Mouse (Mus musculus) heart, embryonic 12.5 days (tissue): Measurements from ENCODE around the gene Ctnna3. TPM values are rescaled to one million over a fixed set of nuclear protein-coding genes. Genes with fewer than 3 reads are reported as not detected.

ENCODE experiments used
- ATAC-seq: fragments of 200-750 bp; cut with Nextera tagmentation; 2 replicates; pipeline ENCODE4 v1.8.0; 2017; ENCODE audit warnings: moderate TSS enrichment, moderate library complexity; ENCODE audit not compliant: insufficient number of reproducible peaks, low FRiP score
- H3K27ac ChIP-seq: fragments of 300-500 bp; sonication (generic); 2 replicates; pipeline ENCODE4 v1.5.1; 2016; ENCODE audit warnings: mild to moderate bottlenecking, moderate library complexity; ENCODE audit not compliant: poor library complexity, severe bottlenecking
- H3K27me3 ChIP-seq: fragments of 300-500 bp; sonication (generic); replicated peaks from 2 replicates; pipeline ENCODE4 v1.6.1; 2016; ENCODE audit warnings: mild to moderate bottlenecking, moderate library complexity
- H3K36me3 ChIP-seq: fragments of 300-500 bp; sonication (generic); 2 replicates; pipeline ENCODE4 v1.6.1; 2016; ENCODE audit warnings: mild to moderate bottlenecking, moderate library complexity
- H3K4me1 ChIP-seq: fragments of 300-500 bp; sonication (generic); replicated peaks from 2 replicates; pipeline ENCODE4 v1.6.1; 2016; ENCODE audit warnings: mild to moderate bottlenecking
- H3K4me2 ChIP-seq: fragments of 300-500 bp; sonication (generic); 2 replicates; pipeline ENCODE4 v1.6.1; 2016; ENCODE audit warnings: mild to moderate bottlenecking, moderate library complexity
- H3K4me3 ChIP-seq: fragments of 300-500 bp; sonication (generic); 2 replicates; pipeline ENCODE4 v1.5.1; 2016; ENCODE audit warnings: mild to moderate bottlenecking
- H3K9ac ChIP-seq: fragments of 300-500 bp; sonication (generic); 2 replicates; pipeline ENCODE4 v1.6.1; 2016; ENCODE audit warnings: mild to moderate bottlenecking, moderate library complexity
- H3K9me3 ChIP-seq: fragments of 300-500 bp; sonication (generic); replicated peaks from 2 replicates; pipeline ENCODE4 v1.6.1; 2016; ENCODE audit warnings: mild to moderate bottlenecking, moderate library complexity
- WGBS: fragments of 180-500 bp; shearing (Covaris S2); methylation state at CpG from one replicate; pipeline ENCODE4 v1.1.7; 2016; 5-methylcytosine and 5-hydroxymethylcytosine counted together
- polyA plus RNA-seq: library from polyadenylated mRNA; unstranded; fragments of >200 nt; fragmentation: Nextera tagmentation; extraction: Ambion mirVana; gene quantifications from 2 replicates; pipeline ENCODE4 v1.2.1, GENCODE M21; 2016

Gene Ctnna3
- polyA plus RNA-seq, 1 experiment from 2014 or later: 24.0 TPM

GRCm38 (mm10) chr10:63633915-63634314 is 204.0 kb downstream of the Ctnna3 start:
- ATAC-seq: no peak
- no peak overlapping the region for H3K4me3 ChIP-seq
- H3K36me3 ChIP-seq: no peaks in the 10 kb centered on the region
- H3K9me3 ChIP-seq: no peaks in the 10 kb centered on the region
- 77% methylated on average over 1 of the region's 1 CpGs for WGBS
- no peak overlapping the region for H3K27ac ChIP-seq
- H3K9ac ChIP-seq: no peak overlapping the region
- peaks cover 15% of the 10 kb centered on the region for H3K4me1 ChIP-seq
- H3K27me3 ChIP-seq: no peaks in the 10 kb centered on the region
- no peak overlapping the region for H3K4me2 ChIP-seq

- Histone ChIP-seq H3K4me1 (peaks cover 15% of the 10 kb centered on the region), H3K27me3 (no peaks in the 10 kb centered on the region), H3K27ac (no peak overlapping the region), H3K4me2 (no peak overlapping the region), H3K9ac (no peak overlapping the region), H3K36me3 (0 out of 2 replicates have a peak, but pooled peaks cover 3% of the 10 kb centered on the region), H3K4me3 (no peak overlapping the region), H3K9me3 (no peaks in the 10 kb centered on the region)
- ATAC-seq: no peak
- 56% methylated on average over 5 of the region's 5 CpGs for WGBS
Measured at GRCm38 (mm10) chr10:63637987-63638386, 208.1 kb downstream of the Ctnna3 start.

- WGBS: 66% methylated on average over 3 of the region's 3 CpGs
- no peak overlapping the region for H3K4me3 ChIP-seq
Measured at GRCm38 (mm10) chr10:63647300-63647699, 217.4 kb downstream of the Ctnna3 start.

GRCm38 (mm10) chr10:63650307-63650706 is 220.4 kb downstream of the Ctnna3 start:
- 87% methylated on average over 3 of the region's 3 CpGs for WGBS
- H3K4me2 ChIP-seq: no peak overlapping the region
- peaks cover 4% of the 10 kb centered on the region; the same call in 1 of the 2 replicates for H3K36me3 ChIP-seq
- no peak overlapping the region for H3K4me3 ChIP-seq
- H3K9me3 ChIP-seq: no peaks in the 10 kb centered on the region
- no peaks in the 10 kb centered on the region for H3K27me3 ChIP-seq
- no peaks in the 10 kb centered on the region for H3K4me1 ChIP-seq
- no peak overlapping the region for H3K27ac ChIP-seq
- no peak overlapping the region for H3K9ac ChIP-seq
- ATAC-seq: no peak

More at GRCm38 (mm10) chr10:63647300-63647699, 217.4 kb downstream of the Ctnna3 start:
- Histone ChIP-seq H3K9ac (no peak overlapping the region), H3K9me3 (no peaks in the 10 kb centered on the region), H3K27me3 (no peaks in the 10 kb centered on the region), H3K4me2 (no peak overlapping the region), H3K36me3 (peaks cover 7% of the 10 kb centered on the region), H3K27ac (no peak overlapping the region), H3K4me1 (no peaks in the 10 kb centered on the region)
- no peak for ATAC-seq

- H3K27me3 ChIP-seq: no peaks in the 10 kb centered on the region
- no peak for ATAC-seq
- WGBS: 80% methylated on average over 9 of the region's 9 CpGs
- no peaks in the 10 kb centered on the region for H3K9me3 ChIP-seq
- H3K4me2 ChIP-seq: no peak overlapping the region
- no peaks in the 10 kb centered on the region for H3K4me1 ChIP-seq
- H3K27ac ChIP-seq: no peak overlapping the region
- H3K9ac ChIP-seq: no peak overlapping the region
- peaks cover 4% of the 10 kb centered on the region; the same call in 1 of the 2 replicates for H3K36me3 ChIP-seq
- H3K4me3 ChIP-seq: no peak overlapping the region
Measured at GRCm38 (mm10) chr10:63652887-63653286, 223.0 kb downstream of the Ctnna3 start.

GRCm38 (mm10) chr10:63653571-63653970 is 223.7 kb downstream of the Ctnna3 start:
- 93% methylated on average over 3 of the region's 3 CpGs for WGBS
- Histone ChIP-seq H3K27ac (no peak overlapping the region), H3K9ac (no peak overlapping the region), H3K4me2 (no peak overlapping the region), H3K36me3 (peaks cover 4% of the 10 kb centered on the region; the same call in 1 of the 2 replicates), H3K4me3 (no peak overlapping the region), H3K9me3 (no peaks in the 10 kb centered on the region), H3K4me1 (0 out of 2 replicates have a peak, but pooled peaks cover 5% of the 10 kb centered on the region), H3K27me3 (no peaks in the 10 kb centered on the region)
- ATAC-seq: no peak

DNA sequence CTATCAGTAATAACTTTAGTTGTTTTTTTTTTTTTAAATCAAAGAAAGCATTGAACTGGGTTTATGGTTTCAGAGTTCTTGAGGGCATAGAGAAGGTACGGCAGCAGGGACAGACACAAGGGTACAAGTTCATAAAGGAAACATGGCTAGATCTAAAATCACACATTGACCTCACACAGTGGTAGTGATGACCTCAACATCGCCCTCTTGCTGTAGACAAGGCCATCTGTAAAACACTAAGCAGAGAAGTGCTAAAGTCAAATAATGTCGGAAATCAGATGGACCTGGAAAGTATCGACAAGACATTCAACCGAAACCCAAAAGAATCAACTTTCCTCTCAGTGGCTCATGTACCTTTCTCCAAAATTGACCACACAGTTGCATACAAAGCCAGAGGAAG is 224.7 kb downstream of the Ctnna3 start:
- Histone ChIP-seq H3K9me3 (no peaks in the 10 kb centered on the region), H3K27me3 (no peaks in the 10 kb centered on the region), H3K4me3 (no peak overlapping the region), H3K4me2 (no peak overlapping the region), H3K27ac (no peak overlapping the region), H3K36me3 (no peaks in the 10 kb centered on the region), H3K4me1 (0 out of 2 replicates have a peak, but pooled peaks cover 9% of the 10 kb centered on the region), H3K9ac (no peak overlapping the region)
- no peak for ATAC-seq
- 80% methylated on average over 5 of the region's 5 CpGs for WGBS

DNA sequence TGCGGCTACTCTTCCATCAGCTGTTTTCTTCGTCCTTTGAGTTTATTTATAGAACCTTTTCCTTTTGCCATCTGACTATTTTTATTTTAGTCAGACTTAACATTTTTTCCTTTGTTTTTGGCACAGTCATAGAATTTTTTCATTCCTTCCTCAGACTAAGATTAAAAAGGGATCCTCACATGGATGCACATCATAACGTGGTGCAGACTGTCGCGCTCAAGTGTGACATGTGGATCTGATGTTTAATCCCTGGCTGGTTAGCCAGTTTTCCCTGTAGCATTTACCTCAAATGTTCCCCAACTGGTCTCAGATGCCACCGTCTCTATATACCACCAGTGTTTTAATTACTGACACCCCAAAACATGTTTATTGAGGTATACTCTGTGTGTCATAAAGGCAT is 246.4 kb downstream of the Ctnna3 start:
- WGBS: 83% methylated on average over 6 of the region's 6 CpGs

DNA sequence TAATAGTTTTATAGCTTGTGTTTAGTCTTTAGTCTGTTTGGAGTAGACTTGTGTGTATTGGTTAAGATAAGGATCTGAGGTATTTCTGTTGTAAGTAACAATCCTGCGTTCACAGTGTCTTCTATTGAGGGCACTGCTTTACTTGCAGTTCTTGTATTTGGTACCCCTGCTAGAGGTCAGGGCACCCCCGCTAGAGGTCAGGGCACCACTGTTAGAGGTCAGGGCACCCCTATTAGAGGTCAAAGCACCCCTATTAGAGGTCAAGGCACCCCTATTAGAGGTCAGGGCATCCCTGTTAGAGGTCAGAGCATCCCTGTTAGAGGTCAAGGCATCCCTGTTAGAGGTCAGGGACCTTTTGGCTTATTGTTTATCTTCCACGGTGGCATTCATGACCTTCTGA is 259.3 kb downstream of the Ctnna3 start:
- no peaks in the 10 kb centered on the region for H3K27me3 ChIP-seq
- no peaks in the 10 kb centered on the region for H3K4me1 ChIP-seq
- H3K4me2 ChIP-seq: no peak overlapping the region
- WGBS: 61% methylated on average over 3 of the region's 3 CpGs
- no peak overlapping the region for H3K9ac ChIP-seq
- H3K4me3 ChIP-seq: no peak overlapping the region
- H3K36me3 ChIP-seq: no peaks in the 10 kb centered on the region
- no peak overlapping the region for H3K27ac ChIP-seq
- H3K9me3 ChIP-seq: no peaks in the 10 kb centered on the region
- ATAC-seq: no peak

More for the DNA sequence above, 246.4 kb downstream of the Ctnna3 start:
- Histone ChIP-seq H3K4me2 (no peak overlapping the region), H3K27ac (no peak overlapping the region), H3K36me3 (no peaks in the 10 kb centered on the region), H3K4me3 (no peak overlapping the region), H3K9me3 (no peaks in the 10 kb centered on the region), H3K9ac (no peak overlapping the region), H3K27me3 (no peaks in the 10 kb centered on the region), H3K4me1 (peaks cover 7% of the 10 kb centered on the region; the same call in 1 of the 2 replicates)
- ATAC-seq: no peak

GRCm38 (mm10) chr10:63689651-63690050 is 259.8 kb downstream of the Ctnna3 start:
- ATAC-seq: no peak

DNA sequence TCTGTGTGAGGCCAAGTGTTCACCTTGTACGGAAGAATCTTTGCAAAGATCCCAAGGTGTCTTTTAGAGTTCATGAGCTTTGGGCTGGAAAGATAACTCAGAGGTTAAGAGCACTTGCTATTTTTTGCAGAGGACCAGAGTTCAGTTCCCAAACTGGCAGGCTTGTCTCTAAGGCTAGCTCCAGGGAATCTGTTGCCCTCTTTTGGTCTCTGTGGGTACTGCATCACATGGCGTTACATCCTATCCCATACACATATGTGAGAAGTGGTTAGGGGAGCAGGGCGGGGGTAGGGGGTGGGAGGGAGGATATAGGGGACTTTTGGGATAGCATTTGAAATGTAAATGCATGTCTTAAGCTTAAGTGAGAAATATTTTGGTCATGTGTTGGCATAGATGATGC is 262.1 kb downstream of the Ctnna3 start:
- no peaks in the 10 kb centered on the region for H3K27me3 ChIP-seq
- no peak for ATAC-seq
- no peak overlapping the region for H3K4me3 ChIP-seq
- peaks cover 3% of the 10 kb centered on the region; the same call in 1 of the 2 replicates for H3K36me3 ChIP-seq
- no peaks in the 10 kb centered on the region for H3K9me3 ChIP-seq
- H3K4me1 ChIP-seq: no peaks in the 10 kb centered on the region
- H3K9ac ChIP-seq: no peak overlapping the region
- WGBS: 46% methylated on average over 3 of the region's 3 CpGs
- H3K4me2 ChIP-seq: no peak overlapping the region
- no peak overlapping the region for H3K27ac ChIP-seq

More at GRCm38 (mm10) chr10:63689651-63690050, 259.8 kb downstream of the Ctnna3 start:
- no peaks in the 10 kb centered on the region for H3K9me3 ChIP-seq
- no peak overlapping the region for H3K9ac ChIP-seq
- no peak overlapping the region for H3K27ac ChIP-seq
- no peak overlapping the region for H3K4me3 ChIP-seq
- WGBS: 62% methylated on average over 4 of the region's 4 CpGs
- H3K4me2 ChIP-seq: no peak overlapping the region
- H3K4me1 ChIP-seq: no peaks in the 10 kb centered on the region
- H3K36me3 ChIP-seq: no peaks in the 10 kb centered on the region
- no peaks in the 10 kb centered on the region for H3K27me3 ChIP-seq

DNA sequence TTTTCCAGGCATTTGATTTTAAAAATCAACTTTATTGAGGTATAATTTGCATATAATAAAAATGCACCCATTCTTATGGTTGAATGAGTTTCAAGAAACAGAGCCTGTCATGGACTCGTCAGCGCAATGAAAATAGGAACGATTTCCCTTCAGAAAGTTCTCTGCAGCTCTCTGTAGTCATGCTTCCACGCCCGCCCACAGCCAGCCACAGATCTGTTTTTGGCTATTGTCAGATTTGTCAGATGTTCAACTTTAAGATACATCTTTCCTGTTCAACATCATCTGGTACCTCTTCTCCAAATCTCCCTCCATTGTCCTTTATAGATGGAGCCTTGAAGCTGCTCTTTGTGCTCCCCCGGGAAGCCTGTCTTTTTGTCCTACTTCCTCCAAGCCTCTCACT is 280.3 kb downstream of the Ctnna3 start:
- Histone ChIP-seq H3K4me2 (no peak overlapping the region), H3K9me3 (no peaks in the 10 kb centered on the region), H3K27ac (no peak overlapping the region), H3K4me3 (no peak overlapping the region), H3K36me3 (no peaks in the 10 kb centered on the region), H3K27me3 (no peaks in the 10 kb centered on the region), H3K9ac (no peak overlapping the region), H3K4me1 (peaks cover 18% of the 10 kb centered on the region; the same call in 1 of the 2 replicates)
- no peak for ATAC-seq
- 88% methylated on average over 6 of the region's 6 CpGs for WGBS
